Mouse (Mus musculus): ENCODE measurements around the gene Hba-x. TPM values are rescaled to one million over a fixed set of nuclear protein-coding genes. Genes with fewer than 3 reads are reported as not detected.

The Hba-x gene
- polyA plus RNA-seq (2012; ENCODE audit: insufficient read depth, insufficient read length, low replicate concordance, missing spikeins) = not detected in 2 replicates

DNA sequence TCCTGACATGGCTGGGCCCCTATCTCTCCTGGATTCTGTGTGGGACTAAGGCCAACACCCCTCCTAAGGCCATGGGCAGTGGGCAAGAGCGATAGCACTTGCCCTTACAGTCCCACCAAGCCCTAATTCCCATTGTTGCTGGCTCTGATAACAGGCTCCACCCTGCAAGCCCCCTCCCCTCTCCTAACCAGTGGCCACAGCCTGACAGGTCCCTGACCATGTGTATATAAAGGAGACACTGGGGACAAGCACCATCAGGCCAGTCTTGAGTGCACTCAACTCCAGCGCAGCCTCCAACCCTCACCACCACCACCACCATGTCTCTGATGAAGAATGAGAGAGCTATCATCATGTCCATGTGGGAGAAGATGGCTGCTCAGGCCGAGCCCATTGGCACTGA, at the start of gene Hba-x:
Hba-x (plus strand) TSS at position 54 of the 400 bp plus-strand sequence.
- 74% methylated on average over 3 of the region's 3 CpGs for WGBS
- Histone ChIP-seq H3K4me3 (ENCODE audit: insufficient read depth, low read depth, low read length) (no peak within 1 kb of the TSS), H3K4me1 (ENCODE audit: control insufficient read depth, insufficient read depth, low read length) (no peaks in the 10 kb centered on the region), H3K27ac (ENCODE audit: insufficient read depth, low read depth, low read length) (no peak within 1 kb of the TSS)
- TF ChIP-seq POLR2A (IDR thresholded peaks at IDR 0.05; ENCODE audit: insufficient read depth, low read depth, low read length) = no peak
- TF ChIP-seq CTCF (IDR thresholded peaks at IDR 0.05; ENCODE audit: insufficient read depth, low read depth, low read length) = no peak

DNA sequence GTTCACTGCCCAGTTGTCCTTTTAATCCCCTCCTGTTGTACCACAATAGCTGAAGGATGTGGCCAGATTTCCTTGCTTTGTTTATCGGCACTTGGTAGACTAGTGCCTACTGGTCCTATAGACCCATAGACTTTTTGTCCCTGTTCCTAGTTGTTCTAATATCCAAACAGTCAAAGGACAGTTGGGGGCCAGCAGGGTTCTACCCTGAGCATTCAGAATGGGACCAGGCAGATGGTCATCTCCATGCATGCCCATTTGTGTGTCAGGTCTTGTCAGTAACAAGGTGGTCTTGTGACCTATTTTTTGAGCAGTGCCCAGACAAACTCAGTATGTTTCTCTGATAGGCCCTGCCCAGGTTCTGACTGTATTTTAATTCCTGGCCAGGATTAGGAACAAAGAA, 49.2 kb upstream of the Hba-x start:
- H3K27ac ChIP-seq (ENCODE audit: insufficient read depth, low read depth, low read length) = no peak overlapping the region
- no peak for TF ChIP-seq CTCF (IDR thresholded peaks at IDR 0.05; ENCODE audit: insufficient read depth, low read depth, low read length)
- no peak for TF ChIP-seq POLR2A (IDR thresholded peaks at IDR 0.05; ENCODE audit: insufficient read depth, low read depth, low read length)
- peaks cover 25% of the 10 kb centered on the region for H3K4me1 ChIP-seq (ENCODE audit: control insufficient read depth, insufficient read depth, low read length)
- H3K4me3 ChIP-seq (ENCODE audit: insufficient read depth, low read depth, low read length) = peak overlapping the region; percentile 81
- WGBS = 7% methylated on average over 1 of the region's 1 CpGs

DNA sequence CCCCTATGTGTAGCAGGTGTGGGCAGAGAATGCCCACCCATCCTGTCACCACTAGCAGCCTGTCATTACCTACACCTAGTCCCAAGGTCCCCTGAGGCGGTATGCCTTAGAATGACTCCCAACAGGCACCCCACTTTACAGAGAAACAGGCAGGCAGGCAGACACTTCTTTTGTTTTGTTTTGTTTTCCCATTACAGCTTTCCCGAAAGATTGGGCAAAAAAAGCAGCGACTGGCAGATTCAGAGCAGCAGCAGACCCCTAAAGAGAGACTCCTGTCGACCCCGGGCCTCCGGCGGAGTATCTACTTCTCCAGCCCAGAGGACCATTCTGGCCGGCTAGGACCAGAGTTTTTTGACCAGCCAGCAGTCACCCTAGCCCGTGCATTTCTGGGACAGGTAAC, 48.6 kb upstream of the Hba-x start:
- TF ChIP-seq POLR2A (IDR thresholded peaks at IDR 0.05; ENCODE audit: insufficient read depth, low read depth, low read length) = no peak
- no peak for TF ChIP-seq CTCF (IDR thresholded peaks at IDR 0.05; ENCODE audit: insufficient read depth, low read depth, low read length)
- WGBS = 79% methylated on average over 9 of the region's 9 CpGs
- Histone ChIP-seq H3K4me1 (ENCODE audit: control insufficient read depth, insufficient read depth, low read length) (peaks cover 21% of the 10 kb centered on the region), H3K4me3 (ENCODE audit: insufficient read depth, low read depth, low read length) (no peak overlapping the region), H3K27ac (ENCODE audit: insufficient read depth, low read depth, low read length) (no peak overlapping the region)

DNA sequence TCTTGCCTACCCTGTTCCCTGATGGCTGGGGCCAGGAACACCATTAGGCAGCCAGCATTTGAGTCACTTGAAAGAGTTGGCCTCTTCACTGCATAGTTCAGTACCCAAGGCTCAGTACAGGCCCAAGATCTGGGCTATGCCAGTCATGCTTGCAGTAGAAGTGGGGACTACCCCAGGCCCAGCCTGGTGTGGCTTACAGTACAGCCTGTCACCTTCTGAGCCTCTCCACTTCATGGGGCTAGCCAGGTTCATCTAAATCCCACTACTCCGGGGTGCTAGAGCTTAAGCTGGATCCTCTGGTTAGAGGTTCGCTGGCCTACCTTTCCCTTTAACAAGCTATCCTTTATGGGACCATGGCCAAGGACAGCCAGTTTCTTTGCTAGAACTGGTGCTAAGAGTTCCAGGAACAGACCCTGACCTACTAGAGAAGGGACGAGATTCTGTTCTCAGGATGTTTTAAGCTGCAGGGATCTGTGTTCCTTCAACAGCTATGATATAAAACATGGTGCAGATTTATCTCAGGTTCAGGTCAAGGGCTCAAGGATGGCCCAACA, 47.8 kb upstream of the Hba-x start:
- WGBS = 92% methylated on average over 3 of the region's 3 CpGs
- Histone ChIP-seq H3K4me3 (ENCODE audit: insufficient read depth, low read depth, low read length) (no peak overlapping the region), H3K4me1 (ENCODE audit: control insufficient read depth, insufficient read depth, low read length) (peaks cover 18% of the 10 kb centered on the region), H3K27ac (ENCODE audit: insufficient read depth, low read depth, low read length) (no peak overlapping the region)
- TF ChIP-seq CTCF (IDR thresholded peaks at IDR 0.05; ENCODE audit: insufficient read depth, low read depth, low read length) (no peak), POLR2A (IDR thresholded peaks at IDR 0.05; ENCODE audit: insufficient read depth, low read depth, low read length) (no peak)

DNA sequence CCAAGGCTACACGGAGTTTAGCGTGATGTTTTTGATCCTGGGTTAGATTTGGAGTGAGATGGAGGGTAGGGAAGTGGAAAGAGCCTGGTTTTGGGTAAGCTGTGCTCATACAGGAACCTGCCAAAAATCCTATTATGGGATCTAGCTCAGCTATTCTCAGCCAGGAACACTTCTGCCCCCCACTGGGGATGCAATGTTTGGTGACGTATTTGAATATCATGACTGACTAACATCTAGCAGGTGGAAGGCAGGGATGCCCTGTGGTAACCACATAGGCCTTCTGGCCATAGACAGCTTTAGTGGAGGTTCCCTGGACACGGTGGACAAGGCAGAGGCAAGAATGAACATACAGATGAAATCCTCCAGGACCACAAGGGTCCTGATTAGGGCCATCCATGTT, 46.0 kb upstream of the Hba-x start:
- no peak overlapping the region for H3K27ac ChIP-seq (ENCODE audit: insufficient read depth, low read depth, low read length)
- WGBS = 72% methylated on average over 4 of the region's 4 CpGs
- TF ChIP-seq CTCF (IDR thresholded peaks at IDR 0.05; ENCODE audit: insufficient read depth, low read depth, low read length) = no peak
- no peak for TF ChIP-seq POLR2A (IDR thresholded peaks at IDR 0.05; ENCODE audit: insufficient read depth, low read depth, low read length)
- no peak overlapping the region for H3K4me3 ChIP-seq (ENCODE audit: insufficient read depth, low read depth, low read length)
- peaks cover 21% of the 10 kb centered on the region for H3K4me1 ChIP-seq (ENCODE audit: control insufficient read depth, insufficient read depth, low read length)

DNA sequence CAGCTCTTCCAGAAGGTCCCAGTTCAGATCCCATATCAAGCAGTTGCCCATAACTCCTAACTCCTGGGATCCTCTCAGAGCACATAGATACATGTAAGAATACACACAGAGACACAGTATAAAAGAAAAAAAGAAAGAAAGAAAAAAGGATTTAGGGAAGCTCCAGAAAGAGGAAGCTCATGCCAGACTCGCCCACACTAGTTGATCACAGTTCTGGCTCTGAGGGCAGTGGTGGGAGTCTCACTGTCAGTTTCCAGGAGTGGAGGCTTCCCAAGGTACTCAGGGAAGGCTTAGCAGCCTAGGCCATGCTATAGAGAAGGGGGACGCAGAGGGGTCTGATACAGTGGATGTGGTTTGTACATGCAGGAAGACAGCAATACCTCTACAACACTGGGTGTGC, 45.1 kb upstream of the Hba-x start:
- TF ChIP-seq CTCF (IDR thresholded peaks at IDR 0.05; ENCODE audit: insufficient read depth, low read depth, low read length) (no peak), POLR2A (IDR thresholded peaks at IDR 0.05; ENCODE audit: insufficient read depth, low read depth, low read length) (no peak)
- 88% methylated on average over 2 of the region's 2 CpGs for WGBS
- H3K4me1 ChIP-seq (ENCODE audit: control insufficient read depth, insufficient read depth, low read length) = peaks cover 21% of the 10 kb centered on the region
- no peak overlapping the region for H3K4me3 ChIP-seq (ENCODE audit: insufficient read depth, low read depth, low read length)
- H3K27ac ChIP-seq (ENCODE audit: insufficient read depth, low read depth, low read length) = no peak overlapping the region

DNA sequence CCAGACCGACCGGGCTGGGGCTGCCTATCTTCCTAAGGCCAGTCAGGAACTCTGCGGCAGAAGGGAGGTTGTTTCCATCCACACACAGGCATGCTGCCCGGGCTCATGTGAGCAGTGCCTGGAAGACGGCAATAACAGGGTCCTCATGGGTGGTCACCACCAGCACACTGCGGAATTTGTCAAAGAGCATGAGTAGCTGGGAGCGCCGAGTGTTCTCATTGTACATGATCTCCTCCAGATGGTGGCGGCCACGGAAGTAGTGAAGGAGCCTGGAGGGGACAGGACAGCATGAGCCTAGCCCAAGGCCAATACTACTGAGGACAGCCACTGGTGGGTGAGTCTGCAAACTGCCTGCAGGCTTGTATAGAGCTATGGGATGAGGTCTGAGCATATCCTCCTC, 43.4 kb upstream of the Hba-x start:
- Histone ChIP-seq H3K4me3 (ENCODE audit: insufficient read depth, low read depth, low read length) (no peak overlapping the region), H3K4me1 (ENCODE audit: control insufficient read depth, insufficient read depth, low read length) (peaks cover 34% of the 10 kb centered on the region), H3K27ac (ENCODE audit: insufficient read depth, low read depth, low read length) (no peak overlapping the region)
- WGBS = 83% methylated on average over 10 of the region's 10 CpGs
- no peak for TF ChIP-seq CTCF (IDR thresholded peaks at IDR 0.05; ENCODE audit: insufficient read depth, low read depth, low read length)
- no peak for TF ChIP-seq POLR2A (IDR thresholded peaks at IDR 0.05; ENCODE audit: insufficient read depth, low read depth, low read length)

DNA sequence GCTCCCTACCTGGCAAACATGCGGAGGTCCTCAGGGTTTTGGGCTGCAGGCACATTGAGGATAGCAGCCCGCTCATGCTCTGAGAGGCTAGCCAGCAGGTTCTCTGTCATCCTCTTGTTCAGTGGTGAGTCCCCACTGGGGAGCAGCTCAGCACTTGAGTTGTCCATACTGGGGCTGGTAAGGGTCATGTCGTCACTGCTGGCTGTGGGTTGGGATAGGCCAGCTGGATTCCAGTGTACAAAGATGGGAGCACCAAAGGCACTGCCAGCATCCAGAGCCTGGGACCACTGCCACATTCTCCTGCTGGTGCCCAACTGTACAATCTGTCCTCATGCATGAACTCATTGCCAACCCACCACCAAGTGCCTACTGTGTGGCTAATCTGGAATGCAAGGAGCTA, 42.3 kb upstream of the Hba-x start:
- Histone ChIP-seq H3K4me1 (ENCODE audit: control insufficient read depth, insufficient read depth, low read length) (peaks cover 44% of the 10 kb centered on the region), H3K4me3 (ENCODE audit: insufficient read depth, low read depth, low read length) (no peak overlapping the region), H3K27ac (ENCODE audit: insufficient read depth, low read depth, low read length) (no peak overlapping the region)
- WGBS = 73% methylated on average over 3 of the region's 3 CpGs
- TF ChIP-seq CTCF (IDR thresholded peaks at IDR 0.05; ENCODE audit: insufficient read depth, low read depth, low read length) (no peak), POLR2A (IDR thresholded peaks at IDR 0.05; ENCODE audit: insufficient read depth, low read depth, low read length) (no peak)

DNA sequence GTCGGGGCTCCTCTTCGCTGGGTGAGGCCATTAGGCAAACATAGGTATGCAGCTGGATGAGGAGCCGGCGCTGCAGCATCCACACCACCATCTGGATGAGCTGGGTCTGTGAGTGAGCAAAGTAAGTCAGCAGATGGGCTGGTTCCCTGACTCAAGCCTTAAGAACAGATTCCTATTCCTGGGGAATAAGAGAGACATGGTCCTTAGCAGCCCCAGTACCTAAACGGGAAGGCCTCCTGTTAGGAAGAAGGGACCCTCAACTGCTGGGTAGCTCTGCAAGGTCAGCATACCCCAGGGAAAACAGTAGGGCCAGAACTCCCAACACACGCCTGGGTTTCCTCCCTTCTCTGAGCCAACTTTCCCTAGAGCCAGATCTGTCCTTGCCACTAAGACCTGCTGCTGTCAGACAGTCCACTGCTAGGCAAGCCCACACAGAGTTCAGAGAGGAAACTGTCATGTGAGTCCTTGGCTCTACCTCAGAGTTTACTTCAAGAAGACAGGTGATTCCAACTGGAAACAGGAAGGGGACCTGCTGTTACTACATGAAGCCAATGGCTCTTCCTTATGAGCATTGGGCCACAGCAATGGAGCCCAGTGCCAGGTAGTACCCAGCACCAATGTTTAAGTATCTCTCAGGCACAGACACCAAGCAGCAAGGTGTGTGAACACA, 41.2 kb upstream of the Hba-x start:
- TF ChIP-seq CTCF (IDR thresholded peaks at IDR 0.05; ENCODE audit: insufficient read depth, low read depth, low read length) (no peak), POLR2A (IDR thresholded peaks at IDR 0.05; ENCODE audit: insufficient read depth, low read depth, low read length) (no peak)
- H3K27ac ChIP-seq (ENCODE audit: insufficient read depth, low read depth, low read length) = no peak overlapping the region
- 72% methylated on average over 6 of the region's 6 CpGs for WGBS
- peaks cover 44% of the 10 kb centered on the region for H3K4me1 ChIP-seq (ENCODE audit: control insufficient read depth, insufficient read depth, low read length)
- H3K4me3 ChIP-seq (ENCODE audit: insufficient read depth, low read depth, low read length) = no peak overlapping the region
